Mouse (Mus musculus) cerebellum, adult 11-12 months (tissue): ENCODE results near the gene Kti12.

ENCODE experiments used
- DNase-seq: peaks from one replicate; pipeline ENCODE4 v3.0.0; 2022

Kti12 gene

DNA sequence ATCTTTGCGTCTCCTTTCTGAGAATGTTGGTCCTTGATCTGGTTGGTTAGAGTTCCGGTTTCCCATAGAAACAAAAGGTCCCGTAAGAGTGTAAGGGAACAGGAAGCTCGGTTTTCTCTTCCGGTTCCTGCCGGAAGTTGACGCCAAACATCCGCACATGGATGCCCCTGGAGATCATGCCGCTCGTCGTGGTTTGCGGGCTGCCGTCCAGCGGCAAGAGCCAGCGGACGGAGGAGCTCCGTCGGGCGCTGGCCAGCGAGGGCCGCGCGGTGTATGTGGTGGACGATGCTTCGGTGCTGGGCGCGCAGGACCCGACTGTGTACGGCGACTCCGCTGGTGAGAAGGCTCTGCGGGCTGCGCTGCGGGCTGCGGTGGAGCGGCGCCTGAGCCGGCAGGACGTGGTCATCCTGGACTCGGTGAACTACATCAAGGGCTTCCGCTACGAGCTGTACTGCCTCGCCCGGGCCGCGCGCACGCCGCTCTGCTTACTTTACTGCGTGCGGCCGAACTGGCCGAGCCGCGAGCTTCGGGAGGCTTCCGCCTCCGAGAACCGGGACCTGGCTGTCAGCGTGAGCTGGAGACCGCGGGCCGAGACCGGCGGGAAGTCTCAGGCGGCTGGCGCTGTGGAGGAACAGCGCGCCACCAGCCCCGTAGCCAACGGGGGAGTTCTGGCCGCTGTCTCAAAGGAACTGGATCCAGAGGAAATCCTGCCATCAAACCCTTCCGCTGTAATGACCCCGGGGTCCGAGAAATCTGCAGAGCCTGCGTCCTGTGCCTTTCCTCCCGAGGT is at the start of gene Kti12:
Kti12 (plus strand) TSS at position 71 of the 790 bp plus-strand sequence.
- peak; percentile 81 for DNase-seq

GRCm38 (mm10) chr4:108798083-108798830 is 49.3 kb upstream of the Kti12 start:
- peak; percentile 45 for DNase-seq

DNA sequence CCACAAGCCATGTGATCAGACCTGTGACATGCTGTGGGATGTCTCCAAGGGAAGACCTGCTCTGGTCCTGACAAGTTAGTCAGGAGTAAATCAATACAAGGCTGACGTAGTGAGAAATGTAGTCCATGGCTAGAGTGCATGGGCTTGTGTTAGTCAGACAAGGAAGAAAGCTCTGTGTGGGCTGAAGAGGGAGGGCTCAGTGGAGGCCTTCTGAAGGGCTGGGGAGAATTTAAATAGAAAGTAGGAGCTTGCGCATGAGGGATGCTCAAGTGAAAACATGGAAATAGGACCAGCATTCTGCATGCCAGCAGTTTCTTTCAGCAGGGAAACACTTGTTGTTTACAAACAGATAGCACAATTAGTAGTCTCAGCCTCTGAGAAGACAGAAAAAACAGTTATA is 44.0 kb upstream of the Kti12 start:
- DNase-seq: no peak

GRCm38 (mm10) chr4:108811142-108811541 is 36.4 kb upstream of the Kti12 start:
- DNase-seq: no peak

DNA sequence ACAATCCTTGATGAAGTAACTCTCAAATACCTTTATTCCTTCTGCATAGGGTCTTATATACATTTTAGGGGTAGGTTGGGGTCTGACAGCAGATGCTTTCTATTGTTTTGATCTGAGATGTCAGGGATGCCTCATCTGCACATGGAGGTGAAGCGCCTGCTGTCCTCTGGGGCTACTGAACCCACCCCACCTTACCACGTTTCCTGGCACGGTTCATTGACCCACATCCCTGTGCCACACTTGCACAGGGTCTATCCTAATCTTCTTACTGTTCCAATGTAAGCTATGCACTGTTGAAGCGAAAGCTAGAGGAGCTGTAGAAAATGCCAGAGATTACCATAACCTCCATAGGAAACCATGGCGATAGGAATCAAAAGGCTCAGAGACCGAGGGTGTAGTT is 36.0 kb upstream of the Kti12 start:
- no peak for DNase-seq

DNA sequence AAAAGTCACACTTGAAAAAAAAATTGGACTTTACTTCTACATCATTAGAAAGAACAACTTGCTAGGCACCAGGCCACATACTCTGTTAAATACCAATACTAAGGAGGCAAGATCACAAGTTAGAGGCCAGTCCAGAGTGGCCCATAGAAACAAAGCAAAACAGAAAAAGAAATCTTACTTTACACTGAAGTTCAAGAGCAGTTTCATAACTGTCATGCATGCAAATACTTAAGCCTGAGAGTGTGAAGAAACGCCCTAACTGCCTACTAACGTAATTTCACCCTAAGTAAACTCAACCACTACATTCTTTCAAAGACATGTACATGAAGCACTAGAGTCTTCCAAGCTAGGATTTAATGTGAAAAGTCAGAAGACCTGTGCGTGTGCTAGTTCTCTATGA is 21.9 kb upstream of the Kti12 start:
- no peak for DNase-seq

DNA sequence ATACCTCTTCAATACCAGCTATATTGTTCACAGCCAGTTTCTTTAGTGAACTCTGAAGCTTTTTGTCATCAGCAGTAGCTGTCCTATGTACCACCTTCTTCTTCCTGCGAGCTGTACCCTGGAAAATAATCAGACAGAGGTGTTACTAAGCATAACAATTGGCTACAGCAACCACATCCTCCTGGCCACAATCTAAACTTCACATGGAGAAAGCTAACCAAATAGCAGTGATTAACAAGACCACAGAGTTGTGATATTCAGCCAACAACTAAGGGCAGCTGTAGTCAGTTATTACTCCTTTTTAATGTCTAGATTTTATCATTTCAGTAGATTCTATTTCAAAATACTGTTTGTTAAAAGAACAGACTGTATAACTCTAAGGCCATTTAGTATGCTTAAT is 21.5 kb upstream of the Kti12 start:
- no peak for DNase-seq

DNA sequence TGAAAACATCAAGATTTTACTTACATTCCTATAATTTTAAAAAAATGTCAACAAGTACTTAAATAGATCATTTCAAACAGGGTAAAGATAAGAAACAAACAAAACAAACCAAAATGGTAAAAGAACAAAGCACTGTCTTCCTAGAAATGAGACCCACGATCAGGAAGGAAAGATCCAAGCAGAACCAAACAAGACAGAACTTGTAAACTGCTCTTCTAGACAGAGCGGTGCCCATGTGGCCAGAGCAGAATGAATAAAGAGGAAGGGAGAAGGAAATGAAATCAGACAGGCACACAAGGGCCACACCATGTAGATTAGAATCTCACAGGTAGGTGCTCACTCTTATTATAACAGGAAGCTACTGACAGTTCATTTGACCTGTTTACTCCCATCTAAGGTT is 20.9 kb upstream of the Kti12 start:
- DNase-seq: no peak

DNA sequence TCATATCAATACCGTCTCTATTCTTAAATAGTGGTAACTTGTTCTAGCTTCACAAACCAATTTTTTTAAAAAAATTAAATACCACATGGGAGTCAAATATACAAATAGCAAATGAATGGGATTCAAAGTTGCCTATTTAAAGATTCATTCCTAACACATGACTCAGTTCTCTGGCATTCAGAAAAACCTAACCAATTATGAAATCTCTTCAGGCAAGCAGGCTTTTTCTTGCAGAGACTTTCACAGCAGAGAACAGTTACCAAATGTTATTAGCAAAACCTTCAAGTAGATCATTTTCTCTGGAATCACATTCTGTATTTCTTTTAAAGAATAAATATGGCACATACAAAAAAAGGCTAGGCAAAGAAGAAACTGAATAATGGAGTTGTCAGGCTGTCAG is 16.9 kb upstream of the Kti12 start:
- DNase-seq: no peak

DNA sequence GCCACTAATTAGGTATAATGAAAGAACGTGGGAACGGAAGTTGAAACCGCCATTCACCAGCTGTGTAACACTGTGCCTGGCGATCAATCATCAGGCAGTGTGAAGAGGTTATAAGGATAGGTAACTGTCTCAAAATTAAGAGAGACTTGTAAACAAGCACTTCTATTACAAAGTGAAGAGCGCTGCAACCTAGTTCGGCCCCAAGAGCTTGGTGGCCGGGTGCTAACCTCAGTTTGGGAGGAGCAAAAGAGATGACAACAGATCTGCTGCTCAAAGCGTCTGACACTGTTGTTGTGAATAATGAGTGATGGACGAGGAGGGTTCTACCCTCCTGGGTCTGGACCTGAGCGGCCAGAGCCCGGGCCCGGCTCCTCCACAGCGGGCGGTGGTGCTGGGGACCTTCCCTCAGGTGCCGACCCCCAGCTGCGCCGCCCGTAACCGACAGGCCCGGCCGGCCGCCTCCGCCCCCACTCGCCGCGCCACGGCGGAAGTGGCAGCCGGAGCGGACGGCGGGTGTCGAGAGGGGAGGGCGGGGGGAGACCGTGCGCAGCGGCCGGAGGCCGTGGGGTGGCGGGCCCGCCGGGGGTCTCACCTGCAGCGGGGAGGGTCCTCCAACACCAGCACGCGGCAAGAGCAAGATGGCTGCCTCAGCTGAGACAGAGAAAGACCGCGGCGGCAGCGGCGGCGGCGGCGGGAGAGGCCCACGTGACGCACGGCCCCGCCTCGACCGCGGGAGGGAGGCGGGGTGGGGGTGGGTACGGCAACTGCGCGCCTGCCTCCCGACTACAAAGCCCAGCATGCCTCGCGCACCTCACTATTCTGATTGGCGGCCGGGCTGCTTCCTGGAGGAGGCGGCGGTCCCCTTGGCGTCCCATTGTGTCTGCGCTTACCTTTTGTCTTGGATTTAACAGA is 14.4 kb upstream of the Kti12 start, which contains the start of gene Btf3l4:
Btf3l4 (minus strand) TSS at position 699 of the 912 bp plus-strand sequence.
- peak; percentile 92 for DNase-seq

DNA sequence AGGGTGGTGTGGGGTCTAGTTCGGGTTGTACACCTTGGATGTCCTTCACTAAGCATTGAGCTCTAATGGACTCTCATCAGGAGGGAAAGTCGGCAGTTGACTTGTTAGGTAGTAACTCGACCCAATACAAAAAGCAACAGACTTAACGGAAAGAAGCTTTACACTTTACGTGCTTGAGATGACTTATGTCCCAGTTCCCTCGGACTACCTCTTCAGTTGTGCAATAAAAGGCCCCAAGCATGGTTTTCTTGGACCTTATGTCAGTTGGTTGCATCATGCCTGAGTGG is 13.8 kb upstream of the Kti12 start:
- no peak for DNase-seq

GRCm38 (mm10) chr4:108834115-108834970 is 13.2 kb upstream of the Kti12 start, which contains the start of gene Txndc12:
TSS of gene Txndc12 (plus strand) at chr4:108834601.
- DNase-seq: peak; percentile 85

DNA sequence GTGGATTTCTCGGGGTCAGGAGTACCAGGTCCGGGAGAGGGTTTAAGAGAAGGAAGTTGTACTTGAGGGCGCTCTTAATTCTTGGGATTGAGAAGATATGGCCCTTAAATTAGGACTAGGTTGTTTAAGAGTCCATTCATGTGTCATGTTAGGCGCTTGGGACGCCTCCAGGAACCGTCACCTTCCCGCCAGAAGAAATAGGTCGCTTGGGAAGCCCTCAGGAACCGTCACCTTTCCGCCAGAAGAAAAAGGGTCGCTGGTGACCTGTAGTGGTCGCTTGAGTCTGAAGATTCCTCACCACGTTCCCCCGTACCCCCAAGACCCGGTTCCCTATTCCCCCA is 12.6 kb upstream of the Kti12 start:
- DNase-seq: peak; percentile 55

DNA sequence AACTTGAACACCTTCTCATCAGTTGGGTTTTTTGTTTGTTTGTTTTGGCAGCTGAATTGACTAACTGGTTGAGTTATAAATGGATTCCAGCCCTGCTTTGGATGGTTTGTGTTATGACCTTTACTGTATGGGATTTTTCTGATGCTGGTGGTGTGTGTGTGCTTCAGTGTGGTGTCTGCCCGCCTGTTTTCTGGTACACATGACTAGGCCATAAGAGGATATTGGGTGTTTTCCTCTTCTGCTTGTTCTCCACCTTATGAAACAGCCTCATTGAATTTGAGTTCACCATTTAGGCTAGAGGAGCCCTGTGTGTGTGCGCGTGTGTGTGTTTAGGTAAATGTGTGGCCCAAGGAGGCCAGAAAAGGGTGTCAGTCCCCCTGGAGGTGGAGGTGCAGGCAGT is 12.1 kb upstream of the Kti12 start:
- DNase-seq: no peak

DNA sequence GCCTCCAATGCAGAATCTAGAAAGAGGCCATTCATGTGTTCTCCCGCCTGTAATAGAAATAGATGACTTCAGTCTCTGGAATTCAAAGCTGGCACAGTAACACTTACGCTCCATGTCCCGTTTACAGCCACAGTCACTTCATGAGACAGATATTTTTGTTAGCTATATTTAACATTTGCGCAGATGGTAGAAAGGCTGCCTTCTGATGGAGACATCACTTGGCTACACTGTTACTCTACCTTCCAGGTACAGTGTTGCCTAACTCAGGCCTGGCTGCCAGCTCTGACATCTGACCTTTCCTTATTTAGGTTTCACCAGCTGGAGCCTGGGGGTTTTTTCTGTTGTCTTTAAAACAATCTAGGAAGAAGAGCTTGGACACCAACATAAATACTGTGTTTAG is 9.6 kb upstream of the Kti12 start:
- peak; percentile 57 for DNase-seq

DNA sequence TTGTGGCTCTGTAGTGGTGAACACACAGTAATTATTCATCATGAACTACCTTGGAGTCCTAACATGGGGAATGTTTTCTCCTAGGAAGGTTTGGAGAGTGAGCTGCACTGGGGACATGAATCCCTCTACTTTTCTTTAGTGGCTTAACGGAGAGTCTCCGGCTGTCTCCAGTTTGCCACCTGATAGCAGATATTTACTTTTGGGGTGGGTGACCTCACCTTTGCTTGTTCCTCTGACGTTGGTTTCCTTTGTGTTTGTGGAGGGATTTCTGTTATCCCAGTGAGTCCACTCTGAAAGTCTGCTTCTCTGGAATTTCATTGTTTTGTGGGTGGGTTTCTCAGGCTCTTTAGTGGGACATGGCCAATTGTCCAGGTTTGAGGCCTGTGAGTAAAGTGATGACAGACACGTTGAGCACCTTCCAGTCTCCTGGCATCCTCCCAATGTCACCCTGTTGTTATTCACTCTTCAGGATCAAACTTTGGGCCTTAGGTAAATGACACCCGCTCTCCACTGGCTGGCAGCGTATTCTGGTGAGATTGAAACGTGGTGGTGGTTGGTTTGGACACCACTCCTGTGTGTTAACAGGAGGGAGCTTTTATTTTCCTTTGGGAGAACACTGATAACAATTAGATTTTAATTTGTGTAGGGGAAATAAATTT is 5.5 kb upstream of the Kti12 start:
- DNase-seq: no peak

- no peak for DNase-seq
These were observed 4.2 kb upstream of the Kti12 start for GRCm38 (mm10) chr4:108843336-108843735.

- DNase-seq: no peak
These were observed 1.6 kb upstream of the Kti12 start for GRCm38 (mm10) chr4:108845824-108846569.

DNA sequence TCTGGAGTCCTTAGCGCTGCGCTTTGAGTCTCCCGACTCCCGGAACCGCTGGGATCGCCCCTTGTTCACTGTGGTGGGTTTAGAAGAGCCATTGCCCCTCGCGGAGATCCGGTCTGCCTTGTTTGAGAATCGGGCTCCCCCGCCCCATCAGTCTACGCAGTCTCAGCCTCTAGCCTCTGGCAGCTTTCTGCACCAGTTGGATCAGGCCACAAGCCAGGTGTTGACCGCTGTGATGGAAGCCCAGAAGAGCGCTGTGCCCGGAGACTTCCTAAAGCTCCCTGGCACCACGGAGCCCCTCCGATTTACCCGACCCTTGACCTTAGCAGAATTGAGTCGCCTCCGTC is 892 bp downstream of the Kti12 start, which contains the start of gene A730015C16Rik:
A730015C16Rik (minus strand) TSS at position 115 of the 344 bp plus-strand sequence.
- peak; percentile 47 for DNase-seq

DNA sequence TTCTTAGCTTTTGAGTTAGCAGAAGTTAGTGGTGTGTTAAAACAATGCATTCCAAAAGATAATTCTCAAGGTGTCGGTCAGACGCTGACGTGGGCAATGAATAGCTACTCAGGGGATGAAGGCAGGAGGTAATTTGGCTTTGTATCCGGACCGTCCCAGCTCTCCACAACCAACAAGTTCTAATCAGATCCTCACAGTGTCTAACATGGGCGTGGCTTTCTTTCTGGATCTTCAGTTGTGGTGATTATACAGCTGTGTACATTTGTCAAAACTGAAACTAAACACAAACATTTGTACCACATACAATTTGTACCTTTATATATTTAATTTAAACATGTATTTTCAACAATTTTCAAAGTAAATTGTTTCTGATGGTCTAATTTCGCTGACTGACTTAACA is 19.2 kb downstream of the Kti12 start:
- no peak for DNase-seq

DNA sequence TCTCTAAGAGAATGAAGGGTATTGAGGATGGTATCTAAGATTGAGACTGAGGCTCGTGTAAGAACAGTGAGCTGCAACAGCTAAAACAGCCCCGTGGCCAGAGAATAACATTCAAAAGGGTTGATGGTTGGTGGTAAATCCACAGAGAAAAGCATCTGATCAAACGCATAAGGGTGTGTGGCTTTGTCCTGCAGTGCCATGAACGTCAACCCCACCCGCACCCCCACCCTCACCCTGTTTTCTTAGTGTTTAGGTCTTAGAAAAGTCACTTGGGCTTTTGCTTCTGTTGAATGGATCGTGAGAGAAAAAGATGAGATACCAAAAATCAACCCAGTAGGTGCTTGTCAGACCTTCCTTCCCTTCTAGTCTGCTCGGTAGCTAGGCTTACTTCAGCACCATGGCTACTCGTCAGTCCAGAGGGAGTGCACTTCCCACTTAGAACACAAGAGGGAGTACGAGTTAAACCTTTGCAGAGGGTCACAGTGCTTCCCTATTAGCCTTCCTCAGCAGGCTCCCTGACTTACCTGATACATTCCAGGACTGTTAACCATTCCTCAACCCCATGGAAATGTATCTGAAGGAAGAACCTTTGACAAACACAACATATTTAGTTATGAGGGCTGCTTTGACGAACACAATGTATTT is 22.3 kb downstream of the Kti12 start:
- DNase-seq: peak; percentile 69
